Mouse (Mus musculus): ENCODE results near the gene Tsnax. TPM values are rescaled to one million over a fixed set of nuclear protein-coding genes. Genes with fewer than 3 reads are reported as not detected.
A peak's percentile ranks its signal among the peaks of the same experiment; 100 is the strongest.

Gene Tsnax
- polyA plus RNA-seq (2016; fragmentation: Nextera tagmentation; extraction: Ambion mirVana) = 128 and 131 TPM in 2 replicates

DNA sequence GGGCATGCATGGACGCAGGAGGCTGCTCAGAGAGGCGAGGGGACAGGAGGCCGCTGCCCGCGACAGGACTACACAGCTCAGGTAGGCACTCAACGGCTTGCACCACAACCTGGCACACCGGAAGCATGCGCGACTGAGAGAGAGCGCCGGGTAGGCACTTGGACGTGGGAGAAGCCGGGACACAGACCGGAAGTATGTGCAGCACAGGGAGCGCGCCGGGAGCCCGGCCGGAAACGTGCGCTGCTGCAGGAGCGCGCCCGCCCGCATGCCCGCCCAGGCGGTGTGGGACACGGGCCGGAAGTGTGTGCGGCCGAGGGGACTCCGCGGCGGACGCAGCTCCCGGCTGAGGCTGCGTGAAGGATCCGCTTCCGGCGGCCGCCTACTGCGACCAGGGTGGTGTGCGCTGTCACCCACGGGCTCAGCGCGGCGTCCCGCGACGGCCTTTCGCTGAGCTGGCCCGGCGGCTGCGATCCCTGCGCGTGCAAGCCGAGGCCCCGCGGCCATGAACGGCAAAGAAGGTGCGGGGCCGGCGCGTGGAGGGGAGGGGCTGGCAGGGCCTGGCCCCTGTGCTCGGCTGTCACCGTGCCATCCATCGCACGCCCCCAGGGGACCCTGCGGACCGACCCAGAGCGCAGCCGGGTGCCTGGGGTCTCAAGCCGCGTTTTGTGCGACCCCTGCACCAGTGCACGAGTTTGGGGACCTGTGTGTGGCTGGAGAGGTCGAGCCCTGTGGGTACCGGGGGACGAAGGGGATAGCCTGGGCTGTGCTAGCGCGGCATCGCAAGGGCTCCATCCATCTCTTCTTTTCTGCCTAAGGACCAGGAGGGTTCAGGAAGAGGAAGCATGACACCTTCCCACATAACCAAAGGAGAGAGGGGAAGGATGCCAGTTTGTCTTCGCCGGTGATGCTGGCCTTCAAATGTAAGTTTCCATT, at the start of gene Tsnax:
Gene Tsnax (plus strand): TSS at position 303 of the 933 bp plus-strand sequence.
- peaks cover 3% of the 10 kb centered on the region; the same call in 1 of the 2 replicates for H3K9me3 ChIP-seq
- DNase-seq (ENCODE audit: low spot score) = peak; percentile 91
- H3K4me3 ChIP-seq = peak within 1 kb of the TSS; percentile 99
- peak within 1 kb of the TSS; percentile 95 for H3K27ac ChIP-seq
- H3K27me3 ChIP-seq (ENCODE audit: insufficient read depth, poor library complexity, severe bottlenecking) = peaks cover 7% of the 10 kb centered on the region; the same call in 1 of the 2 replicates
- H3K36me3 ChIP-seq = peaks cover 38% of the 10 kb centered on the region
- H3K4me1 ChIP-seq (replicated peaks) = peaks cover 16% of the 10 kb centered on the region
- 3% methylated on average over 84 of the region's 84 CpGs for WGBS

DNA sequence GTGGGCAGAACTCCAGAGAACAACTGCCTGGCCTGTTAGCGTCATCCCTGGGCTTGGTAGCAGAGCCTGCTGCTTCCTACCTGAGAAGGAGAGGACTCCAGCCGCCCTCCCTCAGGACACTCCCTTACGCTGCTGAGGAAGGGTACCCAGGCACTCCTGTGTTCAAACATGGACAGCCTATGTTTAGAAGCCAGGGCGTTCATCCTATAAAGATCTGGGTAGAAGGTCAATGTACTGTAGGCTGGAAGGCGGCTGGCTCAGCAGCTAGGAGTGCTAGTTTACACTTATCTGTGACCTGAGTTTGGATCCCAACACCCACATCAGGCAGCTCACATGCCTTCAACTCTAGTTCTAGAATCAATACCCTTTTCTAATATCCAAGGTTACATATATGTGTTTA, 49.6 kb upstream of the Tsnax start:
- Histone ChIP-seq H3K27ac (no peak overlapping the region), H3K36me3 (no peaks in the 10 kb centered on the region), H3K4me3 (no peak overlapping the region), H3K9me3 (no peaks in the 10 kb centered on the region), H3K27me3 (ENCODE audit: insufficient read depth, poor library complexity, severe bottlenecking) (no peaks in the 10 kb centered on the region), H3K4me1 (replicated peaks) (peaks cover 22% of the 10 kb centered on the region)
- DNase-seq (ENCODE audit: low spot score) = no peak
- WGBS = 91% methylated on average over 5 of the region's 5 CpGs

DNA sequence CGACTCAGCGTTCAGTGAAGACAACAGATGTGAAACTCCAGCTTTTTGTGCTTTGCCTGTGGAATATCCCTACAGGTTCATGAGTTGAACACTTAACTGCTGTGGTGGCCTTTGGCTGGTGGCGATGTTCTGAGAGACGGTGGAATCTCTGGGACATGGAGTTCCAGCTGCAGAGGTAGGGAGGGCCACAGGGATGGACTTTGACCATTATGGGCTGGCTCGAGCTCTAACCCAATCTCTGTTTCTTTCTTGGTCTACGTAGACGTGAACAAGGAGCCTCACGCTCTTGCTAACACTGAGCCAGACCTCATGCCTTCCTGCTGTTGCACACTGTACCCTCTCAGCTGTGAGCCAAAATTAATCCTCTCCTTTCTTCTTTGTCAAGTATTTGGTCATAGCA, 47.8 kb upstream of the Tsnax start:
- Histone ChIP-seq H3K9me3 (no peaks in the 10 kb centered on the region), H3K4me3 (no peak overlapping the region), H3K4me1 (replicated peaks) (peaks cover 9% of the 10 kb centered on the region), H3K27me3 (ENCODE audit: insufficient read depth, poor library complexity, severe bottlenecking) (no peaks in the 10 kb centered on the region), H3K36me3 (no peaks in the 10 kb centered on the region), H3K27ac (no peak overlapping the region)
- 91% methylated on average over 8 of the region's 8 CpGs for WGBS
- DNase-seq (ENCODE audit: low spot score) = no peak

- Histone ChIP-seq H3K27ac (no peak overlapping the region), H3K4me3 (no peak overlapping the region), H3K9me3 (no peaks in the 10 kb centered on the region), H3K4me1 (replicated peaks) (no peaks in the 10 kb centered on the region), H3K27me3 (ENCODE audit: insufficient read depth, poor library complexity, severe bottlenecking) (no peaks in the 10 kb centered on the region), H3K36me3 (no peaks in the 10 kb centered on the region)
- 86% methylated on average over 6 of the region's 6 CpGs for WGBS
- DNase-seq (ENCODE audit: low spot score) = no peak
These were observed 42.4 kb upstream of the Tsnax start for GRCm38 (mm10) chr8:124970312-124970933.

DNA sequence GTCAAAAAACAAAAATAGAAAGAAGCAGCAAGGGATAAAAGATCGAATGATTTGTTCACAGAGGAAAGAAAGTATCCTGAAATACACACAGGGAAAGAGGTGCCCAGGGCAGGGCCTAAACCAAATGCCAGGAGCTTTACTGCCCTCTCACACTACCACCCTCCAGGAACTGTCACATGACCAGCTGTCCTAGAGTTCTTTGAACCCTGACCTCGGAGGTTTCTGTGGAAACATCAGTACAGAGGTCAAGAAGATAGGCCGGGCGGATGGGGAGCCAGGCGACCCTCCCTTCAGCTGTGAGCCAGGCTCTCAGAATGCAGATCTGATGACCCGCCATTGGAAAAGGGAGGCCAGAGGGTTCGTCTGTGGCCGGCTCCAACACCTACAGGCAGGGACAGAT, 39.6 kb upstream of the Tsnax start:
- no peaks in the 10 kb centered on the region for H3K27me3 ChIP-seq (ENCODE audit: insufficient read depth, poor library complexity, severe bottlenecking)
- 77% methylated on average over 8 of the region's 8 CpGs for WGBS
- no peaks in the 10 kb centered on the region for H3K9me3 ChIP-seq
- H3K4me1 ChIP-seq (replicated peaks) = no peaks in the 10 kb centered on the region
- H3K27ac ChIP-seq = no peak overlapping the region
- no peak overlapping the region for H3K4me3 ChIP-seq
- DNase-seq (ENCODE audit: low spot score) = no peak
- H3K36me3 ChIP-seq = no peaks in the 10 kb centered on the region

GRCm38 (mm10) chr8:124974254-124974653, 38.5 kb upstream of the Tsnax start:
- Histone ChIP-seq H3K4me1 (replicated peaks) (no peaks in the 10 kb centered on the region), H3K9me3 (no peaks in the 10 kb centered on the region), H3K36me3 (no peaks in the 10 kb centered on the region), H3K27ac (no peak overlapping the region), H3K4me3 (no peak overlapping the region), H3K27me3 (ENCODE audit: insufficient read depth, poor library complexity, severe bottlenecking) (no peaks in the 10 kb centered on the region)
- WGBS = 79% methylated on average over 4 of the region's 4 CpGs
- no peak for DNase-seq (ENCODE audit: low spot score)

DNA sequence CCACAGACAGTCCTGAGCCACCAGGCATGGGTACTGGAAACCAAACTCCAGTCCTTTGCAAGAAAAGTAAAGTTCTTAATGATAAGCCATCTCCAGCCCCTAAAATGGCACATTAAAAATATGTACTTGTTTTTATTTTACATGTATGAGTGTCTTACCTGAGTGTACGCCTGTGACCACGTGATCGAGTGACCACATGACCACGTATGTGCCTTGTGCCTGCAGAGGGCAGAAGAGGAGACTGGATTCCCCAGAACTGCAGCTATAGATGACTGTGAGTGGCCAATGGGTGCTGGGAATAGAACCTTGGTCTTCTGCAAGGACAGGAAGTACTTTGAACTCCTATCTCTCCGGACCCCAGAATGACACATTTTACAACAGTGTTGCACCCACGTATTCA, 36.6 kb upstream of the Tsnax start:
- H3K9me3 ChIP-seq = peaks cover 13% of the 10 kb centered on the region; the same call in 1 of the 2 replicates
- no peak overlapping the region for H3K27ac ChIP-seq
- whole genome bisulfite sequencing = 87% methylated on average over 6 of the region's 6 CpGs
- DNase-seq (ENCODE audit: low spot score) = no peak
- no peak overlapping the region for H3K4me3 ChIP-seq
- H3K27me3 ChIP-seq (ENCODE audit: insufficient read depth, poor library complexity, severe bottlenecking) = no peaks in the 10 kb centered on the region
- H3K4me1 ChIP-seq (replicated peaks) = no peaks in the 10 kb centered on the region
- H3K36me3 ChIP-seq = no peaks in the 10 kb centered on the region

GRCm38 (mm10) chr8:124978026-124978425, 34.8 kb upstream of the Tsnax start:
- Histone ChIP-seq H3K27ac (no peak overlapping the region), H3K4me1 (replicated peaks) (no peaks in the 10 kb centered on the region), H3K4me3 (no peak overlapping the region), H3K9me3 (peaks cover 13% of the 10 kb centered on the region; the same call in 1 of the 2 replicates), H3K27me3 (ENCODE audit: insufficient read depth, poor library complexity, severe bottlenecking) (no peaks in the 10 kb centered on the region), H3K36me3 (no peaks in the 10 kb centered on the region)
- WGBS = 86% methylated on average over 7 of the region's 7 CpGs
- DNase-seq (ENCODE audit: low spot score) = no peak

GRCm38 (mm10) chr8:124980036-124980435, 32.8 kb upstream of the Tsnax start:
- H3K4me3 ChIP-seq = no peak overlapping the region
- no peak for DNase-seq (ENCODE audit: low spot score)
- no peaks in the 10 kb centered on the region for H3K27me3 ChIP-seq (ENCODE audit: insufficient read depth, poor library complexity, severe bottlenecking)
- WGBS = 89% methylated on average over 3 of the region's 3 CpGs
- H3K9me3 ChIP-seq = peaks cover 13% of the 10 kb centered on the region; the same call in 1 of the 2 replicates
- no peak overlapping the region for H3K27ac ChIP-seq
- H3K4me1 ChIP-seq (replicated peaks) = no peaks in the 10 kb centered on the region
- no peaks in the 10 kb centered on the region for H3K36me3 ChIP-seq

- peaks cover 13% of the 10 kb centered on the region; the same call in 1 of the 2 replicates for H3K9me3 ChIP-seq
- DNase-seq (ENCODE audit: low spot score) = no peak
- H3K36me3 ChIP-seq = no peaks in the 10 kb centered on the region
- 80% methylated on average over 8 of the region's 8 CpGs for WGBS
- H3K4me1 ChIP-seq (replicated peaks) = no peaks in the 10 kb centered on the region
- no peaks in the 10 kb centered on the region for H3K27me3 ChIP-seq (ENCODE audit: insufficient read depth, poor library complexity, severe bottlenecking)
- no peak overlapping the region for H3K27ac ChIP-seq
- no peak overlapping the region for H3K4me3 ChIP-seq
These were observed 32.0 kb upstream of the Tsnax start for GRCm38 (mm10) chr8:124980828-124981227.

DNA sequence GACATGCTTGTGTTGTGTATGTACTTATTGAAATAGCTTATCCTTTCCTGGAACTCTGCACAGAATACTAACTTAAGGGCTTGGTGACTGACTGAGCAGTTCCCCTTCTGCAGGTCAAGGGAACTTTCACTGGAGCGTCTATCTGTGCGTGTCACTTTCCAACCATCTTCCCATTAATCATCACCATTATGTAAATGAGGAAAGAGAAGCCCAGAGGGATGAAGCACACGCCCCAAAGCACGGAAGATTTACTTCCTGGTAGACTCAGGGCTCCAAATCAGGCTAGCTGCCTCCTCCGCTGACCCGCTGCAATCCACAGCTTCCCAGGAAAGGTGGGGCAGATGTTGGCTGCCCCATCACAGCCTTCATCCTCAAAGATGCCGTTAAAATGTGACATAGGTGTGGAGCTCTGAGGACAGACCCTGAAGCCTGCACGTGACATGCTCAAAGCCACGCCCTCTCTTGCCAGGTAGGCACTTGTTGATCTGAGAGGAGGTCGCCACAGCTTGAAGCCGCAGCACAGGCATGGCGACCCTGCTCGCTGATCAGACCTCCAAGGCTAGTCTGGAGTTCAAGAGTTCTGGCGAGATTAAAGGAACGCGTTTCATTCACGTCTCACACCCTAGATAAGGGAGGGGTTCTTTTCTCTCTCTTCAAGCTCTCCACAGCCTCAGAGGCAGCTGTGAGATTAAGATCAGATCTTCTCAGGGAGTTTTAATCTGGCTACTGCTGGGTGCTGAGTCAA, 21.7 kb upstream of the Tsnax start:
- H3K9me3 ChIP-seq = no peaks in the 10 kb centered on the region
- H3K27me3 ChIP-seq (ENCODE audit: insufficient read depth, poor library complexity, severe bottlenecking) = peaks cover 20% of the 10 kb centered on the region; the same call in 1 of the 2 replicates
- DNase-seq (ENCODE audit: low spot score) = no peak
- no peaks in the 10 kb centered on the region for H3K36me3 ChIP-seq
- H3K4me1 ChIP-seq (replicated peaks) = peaks cover 8% of the 10 kb centered on the region; the same call in 1 of the 2 replicates
- WGBS = 21% methylated on average over 17 of the region's 17 CpGs
- no peak overlapping the region for H3K27ac ChIP-seq
- H3K4me3 ChIP-seq = 0 out of 2 replicates have a peak overlapping the region, but pooled peaks have one; percentile 1

- Histone ChIP-seq H3K36me3 (no peaks in the 10 kb centered on the region), H3K27me3 (ENCODE audit: insufficient read depth, poor library complexity, severe bottlenecking) (peaks cover 20% of the 10 kb centered on the region; the same call in 1 of the 2 replicates), H3K9me3 (no peaks in the 10 kb centered on the region), H3K27ac (no peak overlapping the region), H3K4me1 (replicated peaks) (peaks cover 8% of the 10 kb centered on the region; the same call in 1 of the 2 replicates), H3K4me3 (no peak overlapping the region)
- no peak for DNase-seq (ENCODE audit: low spot score)
- 26% methylated on average over 6 of the region's 6 CpGs for WGBS
These were observed 21.2 kb upstream of the Tsnax start for GRCm38 (mm10) chr8:124991668-124991926.
